Mouse (Mus musculus) ovary, adult 18-20 months (tissue): ENCODE results near the gene Nxph2.
"Not testable (repeated sequence)": the region's sequence is repeated elsewhere in the genome, so short reads cannot be mapped to it uniquely, and the experiment has no call there.

Source experiments
- DNase-seq: peaks from one replicate; pipeline ENCODE4 v3.0.0; 2022; ENCODE audit warnings: low spot score, mixed read lengths

Gene Nxph2

GRCm38 (mm10) chr2:23320746-23321585, at the start of gene Nxph2:
Gene Nxph2 (plus strand): TSS chr2:23321246.
- no peak for DNase-seq

- not testable (repeated sequence) for DNase-seq
Measured at GRCm38 (mm10) chr2:23290991-23291390, 30.1 kb upstream of the Nxph2 start.

- DNase-seq, result no peak
Measured at GRCm38 (mm10) chr2:23314869-23315268, 6.2 kb upstream of the Nxph2 start.
